Mouse (Mus musculus): ENCODE data around the gene Ubald2. TPM values are rescaled to one million over a fixed set of nuclear protein-coding genes. Genes with fewer than 3 reads are reported as not detected.

The Ubald2 gene
- 81.0 and 85.9 TPM in 2 replicates for total RNA-seq (2014; rRNA removed)
- 40.1 and 40.9 TPM in 2 replicates for polyA plus RNA-seq (2015; fragmentation: Nextera tagmentation; extraction: Ambion mirVana)

GRCm38 (mm10) chr11:116433356-116434286 lies at the start of gene Ubald2:
Ubald2 (plus strand) TSS chr11:116434094.
- TF ChIP-seq CTCF (IDR thresholded peaks at IDR 0.05), result no peak
- peaks cover 5% of the 10 kb centered on the region; the same call in 1 of the 2 replicates for H3K36me3 ChIP-seq (ENCODE audit: insufficient read depth, low read length)
- peak within 1 kb of the TSS; percentile 85 for H3K9ac ChIP-seq (replicated peaks; ENCODE audit: low read length, poor library complexity, severe bottlenecking)
- H3K27me3 ChIP-seq (ENCODE audit: insufficient read depth, low read length), result no peaks in the 10 kb centered on the region
- WGBS, result 2% methylated on average over 61 of the region's 66 CpGs
- peak within 1 kb of the TSS; percentile 62 for H3K4me2 ChIP-seq (ENCODE audit: low read depth, low read length, poor library complexity, severe bottlenecking)
- ATAC-seq (ENCODE audit: low FRiP score), result peak; percentile 97
- peak within 1 kb of the TSS; percentile 82 for H3K4me3 ChIP-seq (ENCODE audit: low read depth, low read length)
- H3K27ac ChIP-seq (ENCODE audit: low read depth, low read length), result peak within 1 kb of the TSS; percentile 89
- peaks cover 15% of the 10 kb centered on the region for H3K4me1 ChIP-seq (ENCODE audit: insufficient read depth, low read length)
- H3K9me3 ChIP-seq (ENCODE audit: low read length), result no peaks in the 10 kb centered on the region
- peak; percentile 99 for DNase-seq (ENCODE audit: low spot score)

- TF ChIP-seq CTCF (IDR thresholded peaks at IDR 0.05), result no peak
- Histone ChIP-seq H3K4me1 (ENCODE audit: insufficient read depth, low read length) (no peaks in the 10 kb centered on the region), H3K27me3 (ENCODE audit: insufficient read depth, low read length) (no peaks in the 10 kb centered on the region), H3K9me3 (ENCODE audit: low read length) (no peaks in the 10 kb centered on the region), H3K27ac (ENCODE audit: low read depth, low read length) (no peak overlapping the region), H3K4me2 (ENCODE audit: low read depth, low read length, poor library complexity, severe bottlenecking) (no peak overlapping the region), H3K36me3 (ENCODE audit: insufficient read depth, low read length) (peaks cover 8% of the 10 kb centered on the region; the same call in 1 of the 2 replicates), H3K4me3 (ENCODE audit: low read depth, low read length) (no peak overlapping the region), H3K9ac (replicated peaks; ENCODE audit: low read length, poor library complexity, severe bottlenecking) (no peak overlapping the region)
- no peak for DNase-seq (ENCODE audit: low spot score)
- no peak for ATAC-seq (ENCODE audit: low FRiP score)
- 75% methylated on average over 11 of the region's 11 CpGs for WGBS
These were observed 49.7 kb upstream of the Ubald2 start for GRCm38 (mm10) chr11:116384171-116384570.

DNA sequence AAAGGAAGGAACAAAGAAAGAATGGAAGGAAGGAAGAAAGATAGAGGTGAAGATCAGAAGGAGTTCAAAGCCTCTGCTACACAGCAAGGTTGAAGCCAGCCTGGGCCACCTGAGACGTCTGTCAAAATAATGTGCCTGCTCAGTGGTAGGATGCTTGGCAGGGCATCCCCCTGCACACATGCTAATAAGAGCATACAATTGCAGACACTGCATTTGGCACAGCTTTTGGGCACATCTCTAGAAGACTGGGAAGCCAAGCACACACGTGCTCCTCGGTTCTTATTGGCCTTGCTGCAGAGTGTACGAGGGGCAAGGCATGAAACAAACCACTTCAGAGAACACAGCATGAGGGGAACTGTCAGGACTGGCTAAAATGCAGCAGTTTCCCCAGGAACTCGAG lies 47.9 kb upstream of the Ubald2 start:
- peaks cover 5% of the 10 kb centered on the region; the same call in 1 of the 2 replicates for H3K36me3 ChIP-seq (ENCODE audit: insufficient read depth, low read length)
- no peaks in the 10 kb centered on the region for H3K4me1 ChIP-seq (ENCODE audit: insufficient read depth, low read length)
- no peak overlapping the region for H3K9ac ChIP-seq (replicated peaks; ENCODE audit: low read length, poor library complexity, severe bottlenecking)
- no peak overlapping the region for H3K4me2 ChIP-seq (ENCODE audit: low read depth, low read length, poor library complexity, severe bottlenecking)
- no peak for ATAC-seq (ENCODE audit: low FRiP score)
- no peaks in the 10 kb centered on the region for H3K9me3 ChIP-seq (ENCODE audit: low read length)
- no peak overlapping the region for H3K4me3 ChIP-seq (ENCODE audit: low read depth, low read length)
- WGBS, result 41% methylated on average over 5 of the region's 5 CpGs
- H3K27me3 ChIP-seq (ENCODE audit: insufficient read depth, low read length), result no peaks in the 10 kb centered on the region
- peak; percentile 68 for DNase-seq (ENCODE audit: low spot score)
- no peak for TF ChIP-seq CTCF (IDR thresholded peaks at IDR 0.05)
- no peak overlapping the region for H3K27ac ChIP-seq (ENCODE audit: low read depth, low read length)

DNA sequence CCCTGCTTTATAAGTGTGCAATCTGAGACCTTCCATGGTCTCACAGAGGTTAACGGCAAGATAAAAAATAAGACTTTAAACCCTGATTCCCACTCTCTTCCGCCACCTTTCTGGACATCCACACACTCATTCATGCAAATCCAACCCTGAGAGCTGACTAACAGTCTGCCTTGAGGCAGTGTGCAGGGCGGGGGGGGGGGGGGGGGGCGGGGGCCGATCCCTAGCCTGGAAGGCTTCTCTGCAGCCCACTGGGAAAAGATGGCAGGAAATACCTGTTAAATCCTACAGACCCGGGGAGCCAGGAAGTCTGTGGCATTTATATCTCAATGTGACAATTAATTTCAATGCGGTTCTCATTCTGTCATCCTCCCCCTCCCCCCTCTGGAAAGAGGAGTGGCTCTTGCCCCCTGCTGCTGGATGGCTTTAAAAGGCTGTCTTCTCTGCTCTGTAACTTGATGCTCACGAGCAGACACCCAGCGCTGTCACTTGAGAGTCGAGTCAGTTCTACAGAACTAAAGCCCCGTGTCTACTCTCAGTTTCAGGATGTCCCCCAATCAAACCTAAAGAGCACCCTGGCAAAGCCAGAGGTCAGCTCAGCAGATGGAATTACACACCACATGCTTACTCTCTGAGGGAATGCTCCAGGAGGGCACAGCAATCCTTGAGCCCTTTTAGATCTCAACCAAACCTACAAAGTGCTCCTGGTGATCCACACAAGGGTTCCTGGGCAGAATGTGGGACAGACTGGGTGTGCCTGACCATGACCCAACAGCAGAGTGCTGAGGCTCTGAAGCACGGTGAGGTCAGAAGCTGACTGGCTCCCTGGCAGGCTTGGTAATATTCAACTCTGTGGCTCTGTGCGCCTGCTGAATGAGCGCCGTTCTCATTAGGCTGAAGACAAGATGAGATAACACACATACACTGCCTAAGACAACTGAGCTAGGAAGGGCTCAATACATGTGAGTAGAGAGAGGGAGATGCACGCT lies 46.5 kb upstream of the Ubald2 start:
- no peak overlapping the region for H3K4me3 ChIP-seq (ENCODE audit: low read depth, low read length)
- DNase-seq (ENCODE audit: low spot score) (peak; percentile 21), ATAC-seq (ENCODE audit: low FRiP score) (no peak)
- peaks cover 2% of the 10 kb centered on the region; the same call in 1 of the 2 replicates for H3K36me3 ChIP-seq (ENCODE audit: insufficient read depth, low read length)
- peak overlapping the region; percentile 29; the same call in 1 of the 2 replicates for H3K9ac ChIP-seq (replicated peaks; ENCODE audit: low read length, poor library complexity, severe bottlenecking)
- no peaks in the 10 kb centered on the region for H3K27me3 ChIP-seq (ENCODE audit: insufficient read depth, low read length)
- no peak overlapping the region for H3K4me2 ChIP-seq (ENCODE audit: low read depth, low read length, poor library complexity, severe bottlenecking)
- TF ChIP-seq CTCF (IDR thresholded peaks at IDR 0.05), result no peak
- H3K9me3 ChIP-seq (ENCODE audit: low read length), result no peaks in the 10 kb centered on the region
- no peaks in the 10 kb centered on the region for H3K4me1 ChIP-seq (ENCODE audit: insufficient read depth, low read length)
- 21% methylated on average over 15 of the region's 16 CpGs for WGBS
- H3K27ac ChIP-seq (ENCODE audit: low read depth, low read length), result peak overlapping the region; percentile 32; the same call in 1 of the 2 replicates

- Histone ChIP-seq H3K27ac (ENCODE audit: low read depth, low read length) (no peak overlapping the region), H3K4me3 (ENCODE audit: low read depth, low read length) (no peak overlapping the region), H3K4me1 (ENCODE audit: insufficient read depth, low read length) (no peaks in the 10 kb centered on the region), H3K36me3 (ENCODE audit: insufficient read depth, low read length) (no peaks in the 10 kb centered on the region; the same call in 1 of the 2 replicates), H3K9me3 (ENCODE audit: low read length) (no peaks in the 10 kb centered on the region), H3K4me2 (ENCODE audit: low read depth, low read length, poor library complexity, severe bottlenecking) (no peak overlapping the region), H3K27me3 (ENCODE audit: insufficient read depth, low read length) (no peaks in the 10 kb centered on the region), H3K9ac (replicated peaks; ENCODE audit: low read length, poor library complexity, severe bottlenecking) (no peak overlapping the region)
- 65% methylated on average over 14 of the region's 14 CpGs for WGBS
- peak; percentile 27; the same call in 1 of the 2 replicates for TF ChIP-seq CTCF (IDR thresholded peaks at IDR 0.05)
- ATAC-seq (ENCODE audit: low FRiP score) (no peak), DNase-seq (ENCODE audit: low spot score) (peak; percentile 44)
These were observed 44.9 kb upstream of the Ubald2 start for GRCm38 (mm10) chr11:116388841-116389480.
